Mouse (Mus musculus) macrophage (primary cell): ENCODE results near the gene St6gal1. TPM values are rescaled to one million over a fixed set of nuclear protein-coding genes. Genes with fewer than 3 reads are reported as not detected.

Experiments
- H3K27ac ChIP-seq: fragments of 350-480 bp; formaldehyde crosslinking; 2 replicates; pipeline ENCODE4 v1.9.0; 2021
- H3K36me3 ChIP-seq: fragments of 350-480 bp; formaldehyde crosslinking; 2 replicates; pipeline ENCODE4 v1.9.0; 2021; ENCODE audit errors: inconsistent target
- H3K4me3 ChIP-seq: fragments of 350-480 bp; formaldehyde crosslinking; 2 replicates; pipeline ENCODE4 v1.9.0; 2021; ENCODE audit errors: inconsistent target
- H3K79me2 ChIP-seq: fragments of 350-480 bp; formaldehyde crosslinking; 2 replicates; pipeline ENCODE4 v1.9.0; 2021; ENCODE audit errors: inconsistent target
- WGBS: methylation state at CpG from one replicate; pipeline ENCODE4 v1.1.7; 2026; ENCODE audit warnings: inconsistent platforms; ENCODE audit not compliant: missing documents; 5-methylcytosine and 5-hydroxymethylcytosine counted together
- polyA plus RNA-seq: library from polyadenylated mRNA; stranded (reverse); fragments of 250-400 nt; gene quantifications from 3 replicates; pipeline ENCODE4 v1.2.4, GENCODE M21; 2018; ENCODE audit warnings: inconsistent platforms

St6gal1 gene
- polyA plus RNA-seq, 1 experiment from 2014 or later = 59.9 TPM

DNA sequence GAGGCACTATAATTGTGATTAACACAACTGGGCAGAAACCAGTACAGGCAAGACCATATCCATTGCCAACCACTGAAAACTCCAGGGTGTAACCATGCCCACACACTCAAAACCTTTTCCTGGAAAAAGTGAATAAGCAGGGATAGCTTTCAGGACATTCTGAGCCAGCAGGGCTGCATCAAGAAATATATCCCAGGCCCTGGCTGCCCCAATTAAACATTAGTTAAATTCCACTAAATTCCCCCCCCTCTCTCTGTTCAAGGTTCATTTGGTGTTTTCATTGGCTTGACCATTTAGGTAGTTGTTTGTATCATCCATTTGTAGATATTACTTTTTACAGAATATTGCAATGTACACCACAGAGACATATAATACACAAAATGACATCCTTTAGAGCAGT, 28.2 kb upstream of the St6gal1 start:
- Histone ChIP-seq H3K27ac (no peak overlapping the region), H3K4me3 (no peak overlapping the region), H3K36me3 (no peaks in the 10 kb centered on the region), H3K79me2 (no peaks in the 10 kb centered on the region)

DNA sequence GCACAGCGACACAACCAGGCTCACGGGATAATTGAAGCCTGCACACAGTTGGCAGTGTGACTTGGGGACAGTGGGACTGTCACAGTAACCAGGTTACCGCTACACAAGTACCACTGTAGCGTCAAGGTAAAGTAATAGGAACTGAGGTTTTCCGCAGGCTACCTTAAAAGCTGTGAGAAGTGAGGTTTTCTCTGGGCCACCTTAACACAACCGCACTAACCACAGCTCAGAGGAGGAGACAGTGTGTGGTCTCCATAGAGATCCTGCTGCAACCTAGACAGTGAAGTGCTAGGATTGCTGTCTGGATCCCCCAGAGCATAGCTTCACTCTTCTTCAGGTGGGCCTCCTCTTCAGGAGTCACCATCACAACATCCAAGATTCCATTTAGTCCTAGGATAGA, 27.7 kb upstream of the St6gal1 start:
- no peaks in the 10 kb centered on the region for H3K79me2 ChIP-seq
- no peak overlapping the region for H3K27ac ChIP-seq
- 92% methylated on average over 6 of the region's 6 CpGs for WGBS
- H3K36me3 ChIP-seq = no peaks in the 10 kb centered on the region
- H3K4me3 ChIP-seq = no peak overlapping the region

DNA sequence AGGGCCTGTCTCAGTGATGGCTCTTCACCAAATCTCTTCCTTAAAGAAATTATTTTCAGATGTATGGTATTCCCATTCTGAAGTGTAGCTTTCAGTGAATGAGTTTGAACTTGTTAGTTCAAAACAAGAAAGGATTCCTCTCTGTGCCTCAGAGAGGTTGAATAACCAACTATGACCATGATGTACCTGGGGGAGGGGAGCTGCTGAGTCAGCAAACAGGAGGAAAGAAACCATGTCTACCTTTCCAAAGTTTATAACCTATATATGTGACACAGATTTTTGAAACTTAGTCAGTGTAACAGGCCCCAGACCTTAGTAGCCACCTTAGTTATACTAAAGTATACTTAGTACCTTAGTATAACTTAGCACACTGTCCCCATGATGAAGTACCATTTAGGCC, 23.0 kb upstream of the St6gal1 start:
- H3K4me3 ChIP-seq = no peak overlapping the region
- H3K79me2 ChIP-seq = no peaks in the 10 kb centered on the region
- H3K36me3 ChIP-seq = no peaks in the 10 kb centered on the region
- H3K27ac ChIP-seq = no peak overlapping the region

DNA sequence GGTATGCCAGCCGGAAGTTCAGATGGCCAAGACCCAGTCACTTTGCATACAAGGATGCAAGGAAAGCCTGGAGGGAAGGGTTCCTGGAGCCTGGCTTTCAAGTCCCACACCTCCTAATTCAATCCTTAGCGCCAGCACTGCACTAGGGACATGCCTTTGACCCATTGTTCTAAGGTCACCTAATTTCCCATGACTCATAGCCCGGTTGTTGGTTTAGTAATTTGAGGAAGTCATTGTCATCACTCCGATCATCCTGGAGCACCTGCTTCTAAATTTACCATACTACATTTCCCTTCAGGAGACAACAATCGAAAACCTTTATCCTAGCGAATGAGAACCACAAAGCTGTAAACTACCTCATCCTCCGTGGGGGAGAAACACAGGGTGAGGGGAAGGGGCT, 10.2 kb upstream of the St6gal1 start:
- no peaks in the 10 kb centered on the region for H3K79me2 ChIP-seq
- WGBS = 75% methylated on average over 7 of the region's 7 CpGs
- no peak overlapping the region for H3K27ac ChIP-seq
- no peaks in the 10 kb centered on the region for H3K36me3 ChIP-seq
- H3K4me3 ChIP-seq = no peak overlapping the region

DNA sequence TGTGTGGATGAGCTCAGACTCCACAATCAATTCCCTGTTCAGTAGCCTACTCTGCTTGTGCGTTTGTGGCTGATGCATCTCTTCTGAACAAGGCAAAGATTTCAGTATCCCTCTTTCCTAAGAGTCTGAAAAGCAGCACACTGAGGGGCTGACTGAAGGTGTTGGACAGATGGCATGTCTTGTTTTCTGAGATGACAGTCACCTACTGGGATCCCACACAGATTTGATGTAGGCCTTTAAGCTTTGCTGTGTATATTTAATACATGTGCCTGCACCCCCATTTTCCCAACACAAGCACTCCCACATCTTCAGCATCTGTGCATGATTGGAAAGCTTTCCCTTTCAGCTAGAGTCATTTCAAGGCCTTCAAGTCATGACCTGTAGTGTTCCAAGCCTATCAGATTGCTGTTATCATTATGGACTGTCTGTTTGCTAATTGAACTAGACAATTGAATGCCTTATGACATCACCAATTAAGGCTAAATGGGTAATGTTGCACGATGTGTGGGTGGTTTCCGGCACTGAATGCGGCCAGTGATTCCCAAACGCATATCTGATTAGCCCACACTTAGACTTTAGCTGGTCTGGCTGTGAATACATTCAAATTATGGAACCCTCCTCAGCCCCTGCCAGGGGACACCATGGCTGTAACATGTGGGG, 9.2 kb upstream of the St6gal1 start:
- no peak overlapping the region for H3K27ac ChIP-seq
- H3K36me3 ChIP-seq = no peaks in the 10 kb centered on the region
- no peak overlapping the region for H3K4me3 ChIP-seq
- no peaks in the 10 kb centered on the region for H3K79me2 ChIP-seq
- 92% methylated on average over 5 of the region's 5 CpGs for WGBS

DNA sequence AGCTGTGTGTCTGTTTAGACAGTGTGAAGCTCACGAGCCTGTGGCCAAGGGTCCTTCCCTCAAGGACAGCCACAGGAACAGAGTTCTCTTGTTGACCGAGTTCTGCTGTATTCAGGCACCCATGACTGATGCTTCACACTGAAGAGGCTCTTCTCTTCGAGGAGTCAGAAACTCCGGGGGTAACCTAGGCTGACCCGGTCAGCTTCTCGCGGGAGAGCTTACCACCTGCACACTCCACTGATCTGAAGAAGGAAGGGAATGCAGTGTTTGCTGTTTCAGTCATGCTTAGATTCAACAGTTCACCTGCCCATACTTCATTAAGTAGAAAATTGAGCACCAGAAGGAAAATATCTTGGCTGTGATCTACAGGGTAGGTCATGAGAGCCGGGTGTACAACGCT, 8.2 kb upstream of the St6gal1 start:
- WGBS = 90% methylated on average over 9 of the region's 9 CpGs
- Histone ChIP-seq H3K79me2 (no peaks in the 10 kb centered on the region), H3K36me3 (no peaks in the 10 kb centered on the region), H3K4me3 (no peak overlapping the region), H3K27ac (no peak overlapping the region)

DNA sequence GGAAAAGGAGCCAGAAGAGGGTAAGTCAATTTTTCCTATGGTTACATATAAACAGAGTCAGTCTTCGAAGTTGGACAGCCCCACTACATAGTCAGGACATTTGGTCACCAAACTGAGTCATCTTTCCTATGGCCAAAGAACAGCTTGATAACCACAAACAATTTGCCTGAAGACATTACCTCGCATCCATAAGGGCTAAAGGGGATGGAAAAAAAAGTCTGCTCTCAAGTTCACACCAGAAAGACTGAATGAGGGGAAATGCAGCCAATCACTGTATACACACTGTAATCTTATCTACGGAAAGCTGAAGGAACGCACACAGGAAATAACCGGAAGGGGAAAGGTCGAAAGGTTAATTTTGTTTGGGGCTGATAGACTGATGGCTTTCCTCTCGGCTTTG, 6.2 kb upstream of the St6gal1 start:
- no peak overlapping the region for H3K4me3 ChIP-seq
- WGBS = 52% methylated on average over 7 of the region's 7 CpGs

DNA sequence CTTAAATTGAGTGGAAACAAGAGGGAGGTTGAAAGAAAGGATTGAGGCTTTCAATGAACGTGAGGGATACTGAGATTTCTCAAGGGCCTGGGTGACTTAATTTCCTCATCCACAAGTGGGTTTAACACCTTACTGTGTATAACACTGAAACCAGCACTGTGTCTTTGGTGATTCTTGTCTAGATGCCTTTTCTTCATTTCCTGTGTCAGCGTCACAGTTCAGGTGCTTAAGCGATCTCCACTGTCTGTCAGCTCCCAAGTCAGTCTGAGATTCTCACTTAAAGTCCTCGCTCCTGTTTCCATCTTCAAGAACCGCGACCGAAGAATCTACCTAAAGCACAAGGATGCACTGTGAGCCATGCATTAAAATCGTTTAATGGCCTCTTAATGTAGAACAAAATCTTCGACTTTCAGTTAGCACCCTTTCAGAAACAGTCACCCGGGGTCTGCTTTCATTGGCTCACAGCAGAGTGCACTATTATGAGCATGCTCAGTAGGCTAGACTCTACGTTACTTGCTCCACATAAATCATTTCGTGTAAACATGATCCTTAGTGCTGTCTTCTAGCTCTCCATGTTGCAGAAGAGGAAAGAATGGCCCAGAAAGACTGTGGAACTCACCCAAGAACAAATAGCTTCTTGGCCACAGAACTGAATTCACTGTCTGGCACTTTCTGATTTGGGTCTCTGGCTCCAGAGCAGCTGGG, 1.2 kb upstream of the St6gal1 start:
- H3K27ac ChIP-seq = no peak overlapping the region
- H3K4me3 ChIP-seq = no peak overlapping the region
- no peaks in the 10 kb centered on the region for H3K36me3 ChIP-seq

More for the DNA sequence above, 6.2 kb upstream of the St6gal1 start:
- Histone ChIP-seq H3K36me3 (no peaks in the 10 kb centered on the region), H3K79me2 (no peaks in the 10 kb centered on the region), H3K27ac (no peak overlapping the region)

DNA sequence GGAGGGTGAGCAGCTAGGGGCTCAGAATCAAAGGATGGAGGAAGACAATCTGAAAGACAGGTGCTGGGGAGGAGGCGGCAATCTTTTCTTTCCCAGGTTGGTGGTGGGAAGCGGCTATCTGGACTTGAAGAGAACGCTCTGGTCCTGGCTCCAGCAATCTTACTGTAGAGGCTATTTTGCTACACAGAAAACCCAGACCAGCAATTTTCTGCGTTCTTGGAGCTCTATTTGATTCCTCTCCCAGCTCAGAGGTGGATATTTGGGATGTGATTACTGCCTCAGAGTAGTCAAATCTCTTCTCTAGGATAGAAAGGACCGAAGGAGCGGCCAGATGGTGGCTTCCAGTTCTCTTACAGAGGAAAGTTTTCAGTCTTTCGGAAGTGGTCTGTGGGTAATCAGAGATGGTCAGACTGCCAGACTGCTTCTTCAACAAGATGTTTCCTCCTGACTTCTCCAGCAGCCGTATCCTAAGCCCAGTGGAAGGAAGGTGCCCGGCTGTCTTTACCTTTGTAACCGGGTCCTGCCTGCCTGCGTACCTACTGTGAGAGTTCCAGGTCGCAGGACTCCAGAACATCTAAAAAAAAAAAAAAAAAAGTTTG, 570 bp upstream of the St6gal1 start:
- Histone ChIP-seq H3K27ac (no peak overlapping the region), H3K4me3 (no peak overlapping the region), H3K36me3 (no peaks in the 10 kb centered on the region), H3K79me2 (peaks cover 26% of the 10 kb centered on the region)
- 39% methylated on average over 12 of the region's 12 CpGs for WGBS

More for the DNA sequence above, 1.2 kb upstream of the St6gal1 start:
- peaks cover 20% of the 10 kb centered on the region for H3K79me2 ChIP-seq
- WGBS = 71% methylated on average over 12 of the region's 12 CpGs

DNA sequence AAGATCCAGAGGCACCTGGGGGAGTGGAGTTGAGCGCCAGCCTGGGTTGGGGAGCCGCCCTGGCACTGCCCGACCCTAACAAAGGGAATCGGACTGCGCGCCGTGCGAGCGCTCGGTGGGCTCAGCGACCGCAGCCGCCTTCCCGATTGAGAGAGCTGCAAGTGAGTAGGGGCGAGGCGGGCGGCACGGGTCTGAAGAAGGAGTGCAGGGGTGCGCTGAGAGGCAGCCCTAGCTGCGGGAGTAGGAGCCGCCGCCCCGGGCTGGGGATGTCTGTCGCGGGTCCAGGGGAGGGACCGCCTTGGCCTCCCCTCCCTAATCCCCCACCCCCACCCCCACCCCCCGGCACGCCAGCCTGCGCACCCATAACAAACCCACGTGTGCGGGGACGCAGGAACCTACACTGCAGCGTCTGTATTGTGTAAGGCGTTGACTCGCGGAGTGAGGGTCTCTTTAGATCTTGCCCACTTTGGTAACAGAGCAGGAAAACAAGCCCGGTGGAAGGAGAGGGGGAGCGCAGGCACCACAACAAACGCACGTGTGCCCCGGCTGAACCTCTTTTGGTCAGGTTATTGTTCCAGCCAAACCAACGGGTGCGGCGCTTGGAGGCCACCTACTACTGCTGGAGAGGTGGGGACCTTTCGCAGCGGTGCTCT, 655 bp downstream of the St6gal1 start:
- H3K27ac ChIP-seq = peak overlapping the region; percentile 49

DNA sequence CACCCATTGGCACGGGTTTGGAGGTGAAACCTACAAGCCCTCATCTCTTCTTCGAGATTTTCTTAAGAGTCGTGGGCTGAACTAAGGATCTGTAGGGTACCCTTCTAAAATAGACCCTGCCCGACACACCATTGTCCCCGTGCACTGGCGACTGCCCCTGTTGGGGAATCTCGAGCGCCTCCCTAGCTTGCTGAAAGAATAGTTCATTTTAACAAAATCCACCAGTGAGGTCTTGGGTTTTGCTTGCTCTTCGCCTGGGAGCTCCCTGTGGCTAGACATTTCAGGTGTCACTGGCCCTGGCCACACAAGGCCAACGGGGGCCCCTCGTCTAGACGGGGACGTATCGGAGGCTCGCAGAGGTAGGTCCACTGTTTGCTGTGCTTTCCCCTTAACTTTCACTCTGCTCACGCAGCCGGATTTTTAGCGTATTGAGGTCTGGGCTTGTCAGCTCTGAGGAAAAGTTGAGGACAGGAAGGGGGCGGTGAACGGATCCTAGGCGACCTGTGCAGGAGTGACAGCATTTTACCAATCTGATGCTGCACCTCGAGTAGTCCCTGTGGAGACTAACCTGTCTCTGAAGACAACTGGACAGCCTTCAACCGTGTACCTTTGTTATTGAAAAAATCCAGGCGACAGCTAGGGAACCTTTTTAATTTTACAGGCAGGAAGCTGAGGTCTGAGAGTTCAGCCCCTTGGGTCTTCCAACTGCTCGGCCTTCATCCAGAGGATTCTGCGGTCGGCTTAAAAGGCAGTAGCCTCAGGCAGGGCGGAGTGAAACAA, 1.5 kb downstream of the St6gal1 start:
- H3K27ac ChIP-seq = peak overlapping the region; percentile 49
- under 1% methylated on average over 28 of the region's 28 CpGs for WGBS
- no peaks in the 10 kb centered on the region for H3K36me3 ChIP-seq
- H3K79me2 ChIP-seq = peaks cover 45% of the 10 kb centered on the region
- H3K4me3 ChIP-seq = peak overlapping the region; percentile 62

More for the DNA sequence above, 655 bp downstream of the St6gal1 start:
- Histone ChIP-seq H3K4me3 (peak overlapping the region; percentile 62), H3K79me2 (peaks cover 38% of the 10 kb centered on the region), H3K36me3 (no peaks in the 10 kb centered on the region)
- WGBS = under 1% methylated on average over 46 of the region's 46 CpGs

DNA sequence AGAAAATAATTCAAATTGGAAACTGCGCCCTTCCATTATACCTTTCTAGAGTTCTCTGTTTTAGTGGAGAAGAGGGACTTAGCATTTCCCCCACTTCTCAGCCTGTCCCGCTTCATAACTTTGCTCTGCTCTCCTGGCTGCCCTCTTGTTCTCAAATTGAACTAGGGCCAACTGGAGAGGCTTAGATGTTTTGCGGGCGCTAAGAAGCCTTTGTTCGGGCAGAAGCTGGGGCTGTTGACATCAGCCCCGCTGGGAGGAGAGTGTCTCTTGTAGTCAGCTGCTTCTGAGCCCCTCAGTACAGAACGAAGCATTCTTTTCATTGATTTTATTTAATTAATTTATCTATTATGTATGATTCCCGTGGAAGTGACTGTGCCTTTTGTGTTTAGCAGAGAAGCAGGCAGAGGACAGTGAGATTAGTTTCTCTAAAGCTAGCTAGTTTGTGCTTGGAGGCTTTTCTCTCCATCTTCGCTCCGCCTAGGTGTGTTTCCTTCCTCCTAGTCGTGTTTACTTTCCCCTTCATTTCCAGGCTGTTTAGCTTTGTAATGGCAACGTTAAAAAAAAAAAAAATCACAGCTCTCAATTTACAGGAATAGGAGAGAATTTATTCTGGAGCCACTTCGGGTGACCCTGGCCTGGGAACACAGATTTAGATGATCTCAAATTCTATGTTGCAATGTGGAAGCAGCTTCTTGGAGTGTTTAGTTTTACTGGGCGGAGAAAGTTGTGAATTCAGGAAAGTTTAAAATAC, 2.2 kb downstream of the St6gal1 start:
- H3K27ac ChIP-seq = peak overlapping the region; percentile 49
- H3K36me3 ChIP-seq = no peaks in the 10 kb centered on the region
- peak overlapping the region; percentile 62 for H3K4me3 ChIP-seq
- peaks cover 50% of the 10 kb centered on the region for H3K79me2 ChIP-seq
- WGBS = 19% methylated on average over 14 of the region's 14 CpGs

DNA sequence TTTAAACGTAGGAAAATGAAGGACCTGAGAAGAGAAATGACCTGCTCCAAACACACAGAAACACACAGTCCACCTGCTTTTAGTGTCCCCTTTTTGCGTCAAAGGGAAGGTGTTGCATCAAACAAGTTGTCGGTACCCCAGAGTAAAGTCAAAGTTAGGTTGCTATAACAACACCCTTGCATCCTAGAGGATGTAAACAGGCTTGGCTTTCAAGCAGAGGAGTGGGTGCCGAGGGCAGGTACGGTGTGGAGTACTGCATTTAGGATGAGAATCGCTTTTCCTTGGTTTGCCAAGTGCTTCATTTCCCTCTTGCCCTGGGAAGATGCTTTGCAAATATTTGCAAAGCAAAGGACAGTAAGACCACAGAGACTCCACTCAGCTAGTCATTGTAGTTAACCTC, 3.3 kb downstream of the St6gal1 start:
- Histone ChIP-seq H3K27ac (no peak overlapping the region), H3K79me2 (peaks cover 50% of the 10 kb centered on the region), H3K36me3 (no peaks in the 10 kb centered on the region), H3K4me3 (no peak overlapping the region)
- WGBS = 84% methylated on average over 6 of the region's 6 CpGs

DNA sequence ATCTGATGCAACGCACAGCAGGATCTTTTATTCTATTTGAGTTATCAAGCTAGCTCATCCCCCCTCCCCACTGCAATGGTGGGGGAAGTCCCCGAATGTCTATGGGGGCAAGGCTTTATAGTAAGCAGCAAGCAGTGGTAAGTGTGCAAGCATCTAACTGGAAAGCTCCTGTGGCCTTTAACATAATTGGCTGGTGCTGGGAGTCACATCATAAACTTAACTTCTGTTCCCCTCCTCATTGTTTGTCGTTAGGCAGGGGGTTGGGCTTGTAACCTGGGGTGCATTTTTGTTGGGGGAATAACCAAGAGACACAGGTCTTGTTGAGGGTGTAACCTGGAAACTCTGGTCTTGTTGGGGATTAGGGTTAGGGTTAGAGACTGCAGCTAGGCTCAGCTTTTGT, 3.9 kb downstream of the St6gal1 start:
- 82% methylated on average over 3 of the region's 3 CpGs for WGBS
- Histone ChIP-seq H3K27ac (no peak overlapping the region), H3K4me3 (no peak overlapping the region), H3K79me2 (peaks cover 50% of the 10 kb centered on the region), H3K36me3 (no peaks in the 10 kb centered on the region)
